Mouse (Mus musculus): ENCODE results near the gene Lsm7.

Lsm7 gene

GRCm38 (mm10) chr10:80876028-80876427 lies 21.0 kb upstream of the Lsm7 start:
- DNase-seq (ENCODE audit: low read depth) = peak; percentile 83

- no peak for DNase-seq (ENCODE audit: low read depth)
These were observed 19.0 kb upstream of the Lsm7 start for GRCm38 (mm10) chr10:80874035-80874434.

GRCm38 (mm10) chr10:80871581-80871980 lies 16.6 kb upstream of the Lsm7 start, which contains the start of gene Tmprss9:
Tmprss9 (plus strand) TSS chr10:80871848.
- DNase-seq (ENCODE audit: low read depth) = no peak

GRCm38 (mm10) chr10:80870993-80871392 lies 16.0 kb upstream of the Lsm7 start:
- no peak for DNase-seq (ENCODE audit: low read depth)

GRCm38 (mm10) chr10:80864446-80864845 lies 9.4 kb upstream of the Lsm7 start:
- DNase-seq (ENCODE audit: low read depth) = no peak

GRCm38 (mm10) chr10:80862305-80862704 lies 7.3 kb upstream of the Lsm7 start:
- no peak for DNase-seq (ENCODE audit: low read depth)

GRCm38 (mm10) chr10:80858350-80858935 lies 3.4 kb upstream of the Lsm7 start:
- no peak for DNase-seq (ENCODE audit: low read depth)

GRCm38 (mm10) chr10:80857848-80858247 lies 2.8 kb upstream of the Lsm7 start:
- no peak for DNase-seq (ENCODE audit: low read depth)

- DNase-seq (ENCODE audit: low read depth) = no peak
These were observed 2.4 kb upstream of the Lsm7 start for GRCm38 (mm10) chr10:80857386-80857785.

- DNase-seq (ENCODE audit: low read depth) = no peak
These were observed 1.9 kb upstream of the Lsm7 start for GRCm38 (mm10) chr10:80856908-80857307.

- DNase-seq (ENCODE audit: low read depth) = peak; percentile 36
These were observed 1.3 kb upstream of the Lsm7 start for GRCm38 (mm10) chr10:80856267-80856666.

- DNase-seq (ENCODE audit: low read depth) = no peak
These were observed 702 bp upstream of the Lsm7 start for GRCm38 (mm10) chr10:80855749-80856073.

- DNase-seq (ENCODE audit: low read depth) = peak; percentile 84
These were observed 6.4 kb downstream of the Lsm7 start for GRCm38 (mm10) chr10:80848571-80848970.

- no peak for DNase-seq (ENCODE audit: low read depth)
These were observed 9.3 kb downstream of the Lsm7 start for GRCm38 (mm10) chr10:80845732-80846131.

- DNase-seq (ENCODE audit: low read depth) = no peak
These were observed 9.8 kb downstream of the Lsm7 start for GRCm38 (mm10) chr10:80845055-80845693.

GRCm38 (mm10) chr10:80843931-80844547 lies 11.0 kb downstream of the Lsm7 start, which contains the start of gene Lingo3:
Lingo3 (minus strand) TSS chr10:80844039.
- DNase-seq (ENCODE audit: low read depth) = no peak

- DNase-seq (ENCODE audit: low read depth) = no peak
These were observed 11.7 kb downstream of the Lsm7 start for GRCm38 (mm10) chr10:80843087-80843930.

- no peak for DNase-seq (ENCODE audit: low read depth)
These were observed 12.7 kb downstream of the Lsm7 start for GRCm38 (mm10) chr10:80842334-80842733.

GRCm38 (mm10) chr10:80841685-80842084 lies 13.3 kb downstream of the Lsm7 start:
- DNase-seq (ENCODE audit: low read depth) = no peak

- no peak for DNase-seq (ENCODE audit: low read depth)
These were observed 15.2 kb downstream of the Lsm7 start for GRCm38 (mm10) chr10:80839848-80840247.

GRCm38 (mm10) chr10:80838346-80838912 lies 16.6 kb downstream of the Lsm7 start:
- no peak for DNase-seq (ENCODE audit: low read depth)

- no peak for DNase-seq (ENCODE audit: low read depth)
These were observed 17.2 kb downstream of the Lsm7 start for GRCm38 (mm10) chr10:80837827-80838226.

Data from naive thymus-derived CD4-positive, alpha-beta T cell, adult 2 months (primary cell).